Mouse (Mus musculus): ENCODE data around the gene Bbs9.

- TF ChIP-seq MAFK (IDR thresholded peaks at IDR 0.05; ENCODE audit: insufficient read depth, low read depth, low read length): no peak
- no peak for TF ChIP-seq ZC3H11A (IDR thresholded peaks at IDR 0.05; ENCODE audit: borderline replicate concordance, low read depth, low read length)
These were observed 347.3 kb downstream of the Bbs9 start for GRCm38 (mm10) chr9:22822770-22823169.

Measured in ES-E14 (cell line).